Mouse (Mus musculus): ENCODE measurements around the gene Frmd4b.

- TF ChIP-seq ZNF384 (IDR thresholded peaks at IDR 0.05; ENCODE audit: low read depth, low read length) (no peak), MAFK (IDR thresholded peaks at IDR 0.05; ENCODE audit: insufficient read depth, low read depth, low read length) (no peak), CHD2 (IDR thresholded peaks at IDR 0.05; ENCODE audit: low read depth, low read length) (no peak), HCFC1 (IDR thresholded peaks at IDR 0.05; ENCODE audit: borderline replicate concordance, insufficient read depth, low read length) (no peak), ZC3H11A (IDR thresholded peaks at IDR 0.05; ENCODE audit: borderline replicate concordance, low read depth, low read length) (no peak)
Measured at GRCm38 (mm10) chr6:97405311-97405710, 212.0 kb downstream of the Frmd4b start.
